Mouse (Mus musculus) adipocyte (in vitro differentiated cells): ENCODE data around the gene Dgkg.
A peak's percentile ranks its signal among the peaks of the same experiment; 100 is the strongest.

Source experiments
- DNase-seq: peaks from one replicate; pipeline ENCODE4 v3.0.0-alpha.2; 2016; ENCODE audit warnings: low spot score

The Dgkg gene

GRCm38 (mm10) chr16:22434530-22434929 is 222.5 kb downstream of the Dgkg start:
- DNase-seq: no peak

- no peak for DNase-seq
Measured at GRCm38 (mm10) chr16:22433944-22434343, 223.1 kb downstream of the Dgkg start.

GRCm38 (mm10) chr16:22431773-22432172 is 225.2 kb downstream of the Dgkg start:
- no peak for DNase-seq

GRCm38 (mm10) chr16:22431335-22431734 is 225.7 kb downstream of the Dgkg start:
- no peak for DNase-seq

GRCm38 (mm10) chr16:22430211-22430951 is 226.6 kb downstream of the Dgkg start:
- no peak for DNase-seq

GRCm38 (mm10) chr16:22429377-22429776 is 227.6 kb downstream of the Dgkg start:
- no peak for DNase-seq

- peak; percentile 63 for DNase-seq
Measured at GRCm38 (mm10) chr16:22428853-22429341, 228.1 kb downstream of the Dgkg start.

GRCm38 (mm10) chr16:22426866-22427265 is 230.2 kb downstream of the Dgkg start:
- DNase-seq: no peak

GRCm38 (mm10) chr16:22422256-22422655 is 234.8 kb downstream of the Dgkg start:
- no peak for DNase-seq
